Mouse (Mus musculus): ENCODE results near the gene Prrc2a. TPM values are rescaled to one million over a fixed set of nuclear protein-coding genes. Genes with fewer than 3 reads are reported as not detected.

The Prrc2a gene
- total RNA-seq, 2 experiments from 2014 or later, result 272 to 274 TPM

DNA sequence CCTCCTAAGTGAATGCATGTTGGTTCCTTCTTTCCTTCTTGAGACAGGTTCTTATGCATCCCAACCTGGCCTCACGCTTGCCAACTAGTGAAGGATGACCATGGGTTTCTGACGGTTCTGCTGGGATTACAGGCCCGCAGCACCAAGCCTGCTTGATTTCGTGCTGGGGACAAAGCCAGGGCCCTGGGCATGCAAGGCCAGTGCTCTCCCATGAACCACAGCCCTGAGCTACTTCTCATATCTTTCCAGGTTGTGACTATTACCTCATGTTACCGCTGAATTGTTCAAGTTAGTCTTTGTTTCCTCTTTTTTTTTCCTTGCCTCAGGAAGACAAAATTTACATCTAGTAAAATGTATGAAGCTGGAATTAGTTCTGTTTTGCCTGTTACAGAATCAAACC, 28.2 kb upstream of the Prrc2a start:
- intact Hi-C loops (cut with DNase I), result no loop called here
- DNase-seq (ENCODE audit: low spot score in 2 of 2), result no peak

DNA sequence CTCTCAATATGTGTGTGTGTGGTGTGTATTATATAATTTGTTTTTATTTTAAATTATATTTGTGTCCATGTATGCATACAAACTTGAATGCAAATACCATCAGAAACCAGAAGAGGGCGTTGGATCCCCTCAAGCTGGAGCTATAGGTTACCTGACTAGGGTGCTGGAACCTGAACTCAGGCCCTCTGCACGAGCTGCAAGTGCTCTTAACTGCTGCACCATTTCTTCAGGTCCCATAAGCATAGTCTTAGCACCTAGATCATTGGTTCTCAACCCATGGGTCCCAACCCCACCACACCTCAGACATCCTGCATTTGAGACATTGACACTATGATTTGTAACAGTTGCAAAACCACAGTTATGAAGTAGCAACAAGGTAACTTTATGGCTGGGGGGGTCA, 27.0 kb upstream of the Prrc2a start:
- intact Hi-C loops (cut with DNase I), result no loop called here
- no peak for DNase-seq (ENCODE audit: low spot score in 2 of 2)

DNA sequence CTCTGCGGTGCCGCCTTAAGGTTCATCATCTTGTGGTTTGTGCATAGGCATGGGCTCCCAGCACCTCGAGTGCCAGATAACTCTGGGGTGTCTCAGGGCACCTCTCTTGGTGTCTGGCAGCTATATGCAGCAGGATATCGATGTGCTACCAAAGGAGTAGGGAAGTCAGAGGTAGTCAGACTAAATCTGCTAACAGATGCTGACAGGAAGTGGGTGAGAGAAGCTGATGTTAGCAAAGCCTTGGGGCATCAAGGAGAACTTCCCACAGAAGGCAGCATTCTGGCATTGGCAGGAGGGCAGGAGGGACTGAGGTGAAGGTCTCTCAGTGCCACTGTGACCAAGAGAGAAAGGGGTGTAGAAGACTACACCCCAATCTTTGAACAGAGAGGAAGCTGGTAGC, 25.4 kb upstream of the Prrc2a start:
- no peak for DNase-seq (ENCODE audit: low spot score in 2 of 2)
- intact Hi-C loops (cut with DNase I), result no loop called here

DNA sequence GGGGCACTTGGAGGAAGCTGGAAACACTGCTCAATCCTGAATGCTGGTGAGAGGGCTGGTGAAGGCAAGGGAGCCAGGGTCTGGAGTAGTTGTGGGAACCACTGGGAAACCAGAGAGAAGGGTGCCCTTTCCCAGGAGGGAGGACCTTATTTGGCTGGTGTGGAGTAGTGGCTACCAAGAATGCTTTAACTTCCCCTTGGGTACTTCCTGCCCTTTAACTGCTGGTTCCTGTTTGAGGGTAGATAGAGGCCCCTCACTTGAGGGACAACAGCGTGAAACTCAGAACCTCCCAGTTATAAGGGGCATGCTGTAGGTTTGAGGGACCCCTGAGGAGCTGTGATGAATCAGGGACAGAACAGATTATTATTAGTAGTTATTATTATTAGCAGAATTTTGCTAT, 24.5 kb upstream of the Prrc2a start:
- intact Hi-C loops (cut with DNase I), result no loop called here
- DNase-seq (ENCODE audit: low spot score in 2 of 2), result no peak

DNA sequence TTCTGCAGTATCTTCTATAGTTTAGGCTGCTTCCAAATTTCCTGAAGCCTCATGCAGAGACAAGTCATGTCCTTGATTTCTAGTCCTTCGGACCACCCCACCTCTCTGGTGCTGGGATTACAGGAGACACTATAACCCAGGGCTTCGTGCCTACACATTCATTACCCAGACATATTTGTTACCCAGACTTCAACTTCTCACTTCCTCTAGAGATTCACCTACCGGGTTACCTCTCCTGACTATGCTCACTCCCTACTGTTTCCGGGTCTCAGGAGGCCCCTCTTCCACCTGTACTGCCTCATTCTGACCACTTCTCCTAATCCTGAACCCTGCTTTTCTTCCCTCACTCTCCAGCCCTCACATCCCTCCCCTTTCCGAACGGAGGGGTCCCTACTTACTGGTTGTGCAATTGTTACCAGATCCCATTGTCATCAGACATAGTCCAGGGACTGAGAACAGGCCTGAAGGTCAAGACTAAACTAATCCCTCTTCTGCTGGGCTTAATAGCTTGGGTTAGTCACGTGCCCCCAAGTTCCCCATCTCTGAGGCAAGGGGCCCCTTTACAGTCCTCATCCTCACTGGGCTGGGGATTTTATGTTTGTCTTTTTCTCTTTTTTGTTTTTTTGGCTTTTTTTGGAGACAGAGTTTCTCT, 23.4 kb upstream of the Prrc2a start, which contains the start of gene Lst1:
Lst1 (minus strand) TSS at position 481 of the 652 bp plus-strand sequence.
- no peak for DNase-seq (ENCODE audit: low spot score in 2 of 2)
- intact Hi-C loops (cut with DNase I), result no loop called here

DNA sequence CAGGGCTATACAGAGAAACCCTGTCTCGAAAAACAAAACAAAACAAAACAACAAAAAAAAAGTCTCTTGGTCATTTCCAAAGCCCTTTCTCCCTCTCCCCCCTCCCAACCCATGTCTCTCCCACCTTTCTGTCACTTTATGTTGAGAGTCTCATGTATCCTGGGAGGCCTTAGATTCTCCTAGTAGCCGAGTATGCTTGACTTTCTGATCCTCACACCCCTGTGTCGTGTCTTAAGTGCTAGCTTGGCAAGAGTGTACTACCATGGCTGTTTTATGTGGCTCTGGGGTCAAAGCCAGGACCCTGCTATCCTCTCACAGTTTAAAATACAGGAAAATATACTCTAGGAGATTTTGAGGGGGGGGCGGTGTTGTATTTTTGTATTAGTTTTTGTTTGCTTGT, 22.6 kb upstream of the Prrc2a start:
- intact Hi-C loops (cut with DNase I), result no loop called here

DNA sequence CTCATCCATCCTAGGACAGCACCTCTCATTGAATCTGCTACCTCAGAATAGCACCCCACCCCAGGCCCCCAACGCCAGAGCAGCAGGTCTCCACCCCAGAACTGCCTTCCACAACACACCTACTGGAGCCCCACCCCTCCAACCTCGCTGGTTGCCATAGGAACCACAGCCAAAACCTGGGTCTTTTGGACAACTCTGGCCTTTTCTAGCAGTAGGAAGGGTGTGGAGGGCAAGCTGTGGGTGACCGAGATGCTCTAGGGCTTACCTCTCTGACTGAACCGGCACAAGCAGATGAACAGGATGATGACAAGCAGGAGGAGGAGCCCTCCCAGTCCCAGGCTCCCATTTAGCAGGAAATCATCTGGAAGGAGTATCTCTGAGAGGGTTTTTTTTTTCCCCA, 22.0 kb upstream of the Prrc2a start:
- intact Hi-C loops (cut with DNase I), result no loop called here
- no peak for DNase-seq (ENCODE audit: low spot score in 2 of 2)

More for the DNA sequence above, 22.6 kb upstream of the Prrc2a start:
- no peak for DNase-seq (ENCODE audit: low spot score in 2 of 2)

DNA sequence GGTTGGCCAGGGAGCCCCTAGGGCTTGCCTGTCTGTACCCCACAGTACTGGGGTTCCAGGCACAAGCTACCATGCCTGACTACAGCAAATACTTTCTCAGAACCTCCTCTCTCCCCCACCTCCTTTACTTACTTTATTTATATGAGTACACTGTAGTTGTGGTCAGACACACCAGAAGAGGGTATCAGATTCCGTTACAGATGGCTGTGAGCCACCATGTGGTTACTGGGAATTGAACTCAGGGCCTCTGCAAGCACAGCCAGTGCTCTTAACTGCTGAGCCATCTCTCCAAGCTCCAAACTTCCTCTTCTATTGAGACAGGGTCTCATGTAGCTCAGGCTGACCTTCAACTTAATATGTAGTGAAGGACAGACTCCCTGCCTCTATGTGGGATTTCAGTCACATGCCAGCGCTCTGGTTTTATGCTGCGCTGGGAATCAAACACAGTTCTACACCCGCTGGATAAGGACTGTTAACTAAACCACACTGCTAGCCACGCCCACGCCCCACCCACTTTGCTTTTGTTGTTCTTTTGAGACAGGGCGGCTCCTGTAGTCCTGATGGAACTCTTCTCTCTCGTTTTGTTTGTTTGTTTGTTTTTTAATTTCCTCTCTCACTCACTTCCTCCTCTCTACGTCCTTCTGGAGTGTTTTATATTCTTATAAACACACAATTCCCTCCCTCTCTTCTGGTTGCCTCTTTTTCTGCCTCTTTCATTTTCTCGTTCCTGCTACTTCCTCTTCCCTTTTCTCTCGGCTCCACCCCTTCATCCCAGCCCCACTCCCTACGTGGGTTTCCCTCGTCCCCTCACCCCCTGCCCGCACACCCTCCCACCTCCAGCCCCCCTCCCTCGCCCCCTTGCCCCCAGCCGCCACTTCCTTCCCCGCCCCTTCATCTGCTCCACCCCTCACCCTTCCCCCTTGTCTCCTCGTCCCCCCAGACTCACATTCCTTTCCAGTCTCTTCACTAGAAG, 21.2 kb upstream of the Prrc2a start:
- no peak for DNase-seq (ENCODE audit: low spot score in 2 of 2)
- intact Hi-C loops (cut with DNase I), result no loop called here

DNA sequence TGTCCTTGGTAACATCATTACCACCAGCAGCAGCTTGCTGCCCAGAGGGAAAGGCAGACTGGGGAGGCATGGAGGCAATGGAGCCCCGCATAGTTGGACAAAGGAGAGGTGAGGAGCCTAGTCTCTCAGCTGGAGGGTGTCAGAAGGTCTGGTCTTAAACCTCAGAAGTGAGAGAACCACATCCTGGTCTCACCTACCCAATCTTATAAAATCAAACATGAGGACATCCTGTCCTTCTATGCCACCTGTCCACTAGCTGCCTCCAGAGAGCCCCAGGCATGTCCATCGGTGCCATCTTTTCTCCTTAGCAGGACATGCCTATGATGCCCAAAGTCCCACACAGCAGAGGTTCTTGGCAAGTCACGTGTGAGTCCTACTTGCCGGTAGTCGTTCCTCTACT, 15.4 kb upstream of the Prrc2a start:
- no peak for DNase-seq (ENCODE audit: low spot score in 2 of 2)
- intact Hi-C loops (cut with DNase I), result no loop called here

DNA sequence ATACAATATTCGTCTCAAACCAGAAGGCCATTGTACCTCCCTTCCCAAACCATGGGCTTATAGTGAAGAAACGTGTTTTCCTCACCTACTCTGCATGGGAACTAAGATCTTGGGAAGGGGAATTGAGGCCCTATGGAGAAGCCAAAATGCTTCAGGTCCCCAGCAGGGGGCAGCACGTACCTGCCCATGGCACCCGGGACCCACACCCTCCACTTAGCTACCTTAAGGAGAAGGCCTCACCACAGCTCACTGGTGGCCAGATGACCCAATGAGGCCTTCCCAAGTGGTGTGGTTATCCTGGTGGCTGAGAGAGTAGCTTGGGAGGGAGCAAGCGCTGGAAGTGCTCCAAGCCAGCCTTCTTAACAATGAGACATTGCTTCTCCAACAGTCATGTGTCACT, 13.8 kb upstream of the Prrc2a start:
- intact Hi-C loops (cut with DNase I), result loop anchor here (2.0 kb wide), 1 partner anchor 54 kb away; the partner anchor contains the start of gene Atp6v1g2
- peak in 1 of 2 experiments; percentile 62 for DNase-seq (ENCODE audit: low spot score in 2 of 2)

DNA sequence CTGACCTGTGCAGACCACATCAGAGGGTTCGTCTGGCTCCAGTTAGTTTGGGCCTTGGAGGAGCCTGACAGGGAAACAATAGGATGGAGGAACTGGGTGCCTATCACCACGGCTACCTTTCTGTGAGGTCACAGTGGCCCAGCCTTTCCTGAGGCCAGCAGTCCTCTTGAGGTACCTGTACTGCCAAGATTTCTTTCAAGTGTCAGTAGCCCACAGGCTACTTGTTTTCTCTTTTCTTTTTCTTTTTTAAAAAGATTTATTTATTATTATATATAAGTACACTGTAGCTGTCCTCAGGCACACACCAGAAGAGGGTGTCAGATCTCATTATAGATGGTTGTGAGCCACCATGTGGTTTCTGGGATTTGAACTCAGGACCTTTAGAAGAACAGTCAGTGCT, 11.3 kb upstream of the Prrc2a start, which contains the start of gene Aif1:
Aif1 (minus strand) TSS at position 101 of the 400 bp plus-strand sequence.
- no peak for DNase-seq (ENCODE audit: low spot score in 2 of 2)
- intact Hi-C loops (cut with DNase I), result no loop called here

DNA sequence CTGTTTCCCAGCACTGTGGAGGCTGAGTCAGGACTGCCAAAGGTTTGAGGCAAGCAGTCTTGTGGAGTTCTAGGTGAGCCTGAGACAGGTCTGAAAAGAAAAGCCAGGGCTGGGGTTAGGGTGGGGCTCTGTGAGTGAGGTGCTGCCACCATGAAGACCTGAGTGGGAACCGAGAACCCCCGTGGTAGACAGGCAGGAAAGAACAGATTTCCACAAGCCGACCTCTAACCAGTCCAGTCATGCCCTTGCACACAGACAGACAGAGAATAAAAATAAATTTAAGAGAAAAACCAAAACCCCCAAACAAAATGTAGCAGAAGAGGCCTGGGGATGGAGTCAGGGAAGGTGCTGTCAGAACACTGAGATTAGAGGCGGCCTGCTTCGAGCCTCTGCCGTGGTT, 10.7 kb upstream of the Prrc2a start:
- no peak for DNase-seq (ENCODE audit: low spot score in 2 of 2)
- intact Hi-C loops (cut with DNase I), result no loop called here

DNA sequence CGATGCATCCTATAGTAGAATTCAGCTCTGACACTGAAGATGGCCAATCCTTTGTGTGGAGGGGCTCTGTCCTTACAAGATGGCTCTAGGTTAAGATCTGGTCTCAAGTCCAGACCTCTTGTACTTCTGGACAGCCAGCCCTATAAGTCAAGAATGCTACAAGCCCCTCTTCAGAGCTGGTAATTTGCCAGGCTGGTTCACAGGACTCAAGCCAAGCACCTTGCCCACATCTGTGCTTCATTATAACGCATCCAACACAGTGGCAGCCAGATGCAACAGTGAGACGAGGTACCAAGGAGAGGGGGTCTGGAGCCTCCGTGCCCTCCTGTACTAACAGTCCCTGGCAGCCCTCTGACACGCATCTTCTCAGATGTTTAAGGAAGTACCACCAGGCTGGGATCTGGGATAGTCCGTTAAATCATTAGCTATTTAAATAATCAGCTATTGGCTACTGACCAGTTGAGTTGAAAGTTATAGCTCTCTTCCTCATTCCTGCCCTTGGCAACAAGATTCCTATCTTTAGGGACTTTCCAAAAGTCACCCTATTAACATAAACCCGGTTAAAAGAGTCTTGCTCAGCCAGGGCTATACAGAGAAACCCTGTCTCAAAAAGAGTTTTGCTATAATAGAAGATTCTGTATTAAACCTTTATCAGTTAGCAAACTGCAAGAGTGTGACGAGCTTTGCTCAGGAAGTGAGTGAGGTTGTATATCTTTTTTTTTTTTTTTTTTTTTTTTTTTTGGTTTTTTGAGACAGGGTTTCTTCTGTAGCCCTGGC, 9.7 kb upstream of the Prrc2a start:
- DNase-seq (ENCODE audit: low spot score in 2 of 2), result no peak

DNA sequence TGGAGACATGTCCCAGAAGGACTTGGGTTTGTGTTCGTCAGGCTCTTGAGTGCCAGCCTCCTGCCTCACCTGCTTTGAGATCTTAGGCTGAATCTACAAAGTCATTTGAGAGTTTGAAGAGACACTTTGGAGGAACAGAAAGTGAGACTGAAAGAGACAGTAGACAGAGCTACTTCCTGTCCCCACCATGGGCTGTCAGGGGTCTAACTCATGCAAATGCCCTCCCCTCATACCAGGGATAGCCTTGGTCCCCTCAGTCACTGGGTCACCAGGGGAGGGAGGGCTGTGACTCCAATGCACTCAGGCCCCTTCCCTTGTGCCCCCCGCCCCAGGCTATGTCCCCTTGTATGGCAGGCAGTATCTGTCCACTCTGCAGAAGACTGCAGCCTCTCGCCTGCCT, 8.6 kb upstream of the Prrc2a start:
- no peak for DNase-seq (ENCODE audit: low spot score in 2 of 2)

More for the DNA sequence above, 9.7 kb upstream of the Prrc2a start:
- intact Hi-C loops (cut with DNase I), result no loop called here

DNA sequence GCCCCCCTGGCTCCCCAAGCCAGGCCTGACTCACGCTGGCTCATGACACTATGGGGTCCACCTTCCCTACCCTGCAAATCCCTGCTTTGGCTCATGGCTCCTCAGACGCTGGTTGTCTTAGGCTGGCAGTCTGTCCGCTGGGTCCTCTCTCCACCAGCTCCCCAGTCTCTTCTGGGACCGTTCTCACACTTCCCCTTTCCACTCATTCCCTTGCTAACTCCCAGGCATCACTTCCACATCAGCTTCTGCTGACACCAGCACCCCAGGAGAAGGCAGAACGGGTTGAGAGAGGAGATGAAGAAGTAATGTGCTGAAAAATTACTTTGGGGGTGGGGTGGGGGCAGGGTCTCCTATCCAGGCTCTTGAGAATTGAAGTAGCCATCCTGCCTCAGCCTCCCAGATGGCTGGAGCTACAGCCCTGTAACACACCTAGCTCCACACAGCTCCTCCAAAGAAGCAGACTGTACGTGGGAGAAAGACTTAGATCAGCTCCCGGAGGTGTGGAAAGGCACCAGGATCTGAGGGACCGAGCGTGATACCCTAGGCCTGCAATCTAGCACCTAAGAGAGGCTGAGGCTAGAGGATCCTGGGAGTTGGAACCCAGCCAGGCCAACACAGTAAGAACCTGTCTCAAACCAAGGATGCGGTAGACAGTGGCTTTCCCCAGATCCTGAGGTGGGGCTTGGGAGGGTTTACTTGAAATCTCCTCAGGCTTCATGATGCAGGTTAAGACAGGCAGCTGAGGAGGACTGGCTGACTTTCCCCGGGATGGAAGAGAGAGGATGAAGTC, 7.9 kb upstream of the Prrc2a start:
- intact Hi-C loops (cut with DNase I), result no loop called here
- DNase-seq (ENCODE audit: low spot score in 2 of 2), result no peak

More for the DNA sequence above, 8.6 kb upstream of the Prrc2a start:
- intact Hi-C loops (cut with DNase I), result no loop called here

DNA sequence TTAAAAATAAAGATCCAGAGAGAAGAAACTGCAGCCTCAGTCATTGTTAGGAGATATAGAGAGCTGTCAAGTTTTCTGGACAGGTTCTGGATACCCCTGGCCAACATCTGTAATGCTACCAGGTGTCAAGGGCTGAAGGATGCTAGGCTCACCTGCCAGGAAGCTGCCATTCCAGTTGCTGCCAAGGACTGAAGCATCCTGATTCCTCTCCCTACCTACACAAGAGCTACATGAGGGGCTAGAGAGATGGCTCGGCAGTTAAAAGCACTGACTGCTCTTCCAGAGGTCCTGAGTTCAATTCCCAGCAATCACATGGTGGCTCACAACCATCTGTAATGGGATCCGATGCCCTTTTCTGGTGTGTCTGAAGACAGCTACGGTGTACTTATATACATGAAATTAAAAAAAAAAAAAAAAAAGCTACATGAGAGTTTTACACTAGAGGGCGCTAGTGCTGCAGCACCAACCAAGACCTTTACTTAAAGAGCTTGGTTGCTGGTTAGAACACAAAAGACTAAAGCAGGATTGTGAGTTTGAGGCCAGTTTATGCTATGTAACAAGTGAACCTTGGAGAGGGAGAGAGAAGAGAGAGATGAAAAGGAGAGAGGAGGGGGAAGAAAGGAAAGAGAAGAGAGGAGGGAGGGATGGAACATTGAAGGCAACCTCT, 4.0 kb upstream of the Prrc2a start:
- intact Hi-C loops (cut with DNase I), result loop anchor here (2.0 kb wide), 1 partner anchor 64 kb away; the partner anchor contains the start of gene Atp6v1g2
- peak in 1 of 2 experiments; percentile 52 for DNase-seq (ENCODE audit: low spot score in 2 of 2)

DNA sequence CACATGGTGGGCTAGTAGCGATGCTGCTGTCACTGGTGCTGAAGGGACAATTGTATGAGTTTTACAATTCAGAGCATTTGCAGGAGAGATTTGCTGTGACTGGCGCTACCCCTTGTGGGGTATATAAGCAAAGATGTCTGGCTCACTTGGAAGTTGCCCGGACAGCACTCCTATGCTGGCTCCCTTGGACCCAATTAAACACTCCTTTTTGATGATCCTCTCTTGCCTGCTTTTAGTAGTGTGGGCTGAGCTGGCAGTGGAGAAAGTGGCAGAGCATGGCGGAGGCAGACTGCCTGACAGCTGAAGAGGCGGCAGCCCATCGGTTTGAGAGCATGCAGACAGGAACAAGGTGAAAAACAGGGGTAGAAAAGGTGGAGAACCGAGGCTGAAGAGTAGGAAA, 3.1 kb upstream of the Prrc2a start:
- intact Hi-C loops (cut with DNase I), result loop anchor here (2.0 kb wide), 1 partner anchor 65 kb away; the partner anchor contains the start of gene Atp6v1g2
- DNase-seq (ENCODE audit: low spot score in 2 of 2), result no peak

DNA sequence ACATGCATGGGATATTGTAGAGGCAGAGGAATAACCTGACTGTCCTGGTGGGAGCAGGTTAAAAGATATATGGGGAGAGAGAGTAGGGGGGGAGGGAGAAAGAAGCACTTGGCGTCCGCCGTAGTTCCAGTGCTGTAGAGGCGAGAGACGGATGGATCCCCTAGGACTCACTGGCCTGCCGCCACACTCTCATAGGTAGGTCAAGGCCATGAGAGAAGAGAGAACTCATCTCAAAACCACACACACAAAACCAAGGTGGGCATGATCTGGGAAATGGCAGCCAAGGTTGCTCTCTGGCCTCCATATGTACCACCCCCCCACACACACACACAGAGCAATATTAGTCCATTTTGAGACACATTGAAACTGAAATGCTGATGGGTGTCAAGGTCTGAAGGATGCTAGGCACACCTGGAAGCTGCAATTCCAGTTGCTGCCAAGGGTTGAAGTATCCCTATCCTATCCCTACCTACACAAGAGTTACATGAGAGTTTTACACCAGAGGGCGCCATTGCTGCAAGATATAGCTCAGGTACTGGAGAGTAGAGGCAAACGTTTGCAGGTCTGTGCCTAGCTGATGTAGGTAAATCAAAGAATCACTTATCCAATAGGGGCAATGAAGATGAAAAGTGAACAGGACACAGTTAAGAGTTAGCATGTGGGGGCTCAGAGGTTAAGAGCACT, 1.8 kb upstream of the Prrc2a start:
- intact Hi-C loops (cut with DNase I), result no loop called here
- peak; percentile 81 to 87 for DNase-seq (ENCODE audit: low spot score in 2 of 2)
